8 mouse cellular contexts compared by ENCODE assay signal in genomic region chr1:180811596-180812462, GRCm38 (mm10). TPM values are rescaled to one million over a fixed set of nuclear protein-coding genes. Genes with fewer than 3 reads are reported as not detected.
DNase-seq lines count a peak whose midpoint lies in the region; ATAC-seq and TF ChIP-seq lines count a peak whose summit lies in the region.

No protein-coding gene starts in this region.

- 7% methylated on average over 27 of the region's 27 CpGs for WGBS in hindbrain, embryonic 10.5 days
- under 1% methylated on average over 27 of the region's 27 CpGs for whole genome bisulfite sequencing in liver, embryonic 13.5 days (ENCODE audit: insufficient replicate concordance)
- WGBS in small intestine, adult 2 months = under 1% methylated on average over 27 of the region's 27 CpGs

- peak overlapping the region; percentile 100 for H3K9ac ChIP-seq in liver, embryonic 13.5 days

- peak; percentile 34 for DNase-seq in adrenal gland, postnatal 10 days
- no peak for DNase-seq in adrenal gland, adult 18-20 months (ENCODE audit: low spot score in 2 of 2)
- DNase-seq in spleen, postnatal 36 days (ENCODE audit: low spot score in 2 of 2) = peak; percentile 43 to 54
- no peak for DNase-seq in spleen, postnatal 4 days (ENCODE audit: low spot score in 2 of 2)
- no peak for DNase-seq in hindbrain, embryonic 10.5 days (ENCODE audit: low spot score)
- peak; percentile 40 for DNase-seq in liver, embryonic 13.5 days
- no peak for DNase-seq in ovary, postnatal 10 days (ENCODE audit: low spot score)

- peak overlapping the region; percentile 100 for H3K27ac ChIP-seq in hindbrain, embryonic 10.5 days
- H3K27ac ChIP-seq in liver, embryonic 13.5 days = peak overlapping the region; percentile 100
- H3K27ac ChIP-seq in small intestine, adult 2 months (ENCODE audit: insufficient read depth, low read depth, low read length) = peak overlapping the region; percentile 93

- H3K27me3 ChIP-seq in hindbrain, embryonic 10.5 days (ENCODE audit: insufficient read depth, poor library complexity, severe bottlenecking) = no peaks in the 10 kb centered on the region
- H3K27me3 ChIP-seq in liver, embryonic 13.5 days = no peaks in the 10 kb centered on the region
- H3K27me3 ChIP-seq in small intestine, adult 2 months (ENCODE audit: control insufficient read depth, insufficient read depth, low read length) = no peaks in the 10 kb centered on the region

- peak; percentile 70; the same call in 1 of the 2 replicates for TF ChIP-seq CTCF in small intestine, adult 2 months (IDR thresholded peaks at IDR 0.05; ENCODE audit: extremely low read depth, insufficient read length, insufficient replicate concordance, low read depth, low read length)

- peaks cover 43% of the 10 kb centered on the region for H3K36me3 ChIP-seq in hindbrain, embryonic 10.5 days
- H3K36me3 ChIP-seq in liver, embryonic 13.5 days = peaks cover 42% of the 10 kb centered on the region
- H3K36me3 ChIP-seq in small intestine, adult 2 months (ENCODE audit: control insufficient read depth, insufficient read depth, low read length) = peaks cover 30% of the 10 kb centered on the region

- TF ChIP-seq POLR2A in small intestine, adult 2 months (IDR thresholded peaks at IDR 0.05; ENCODE audit: low read depth, low read length) = no peak

- peaks cover 54% of the 10 kb centered on the region for H3K4me1 ChIP-seq in hindbrain, embryonic 10.5 days (replicated peaks)
- H3K4me1 ChIP-seq in liver, embryonic 13.5 days (replicated peaks) = peaks cover 65% of the 10 kb centered on the region
- peaks cover 2% of the 10 kb centered on the region; the same call in 1 of the 2 replicates for H3K4me1 ChIP-seq in small intestine, adult 2 months (ENCODE audit: control insufficient read depth, insufficient read depth, insufficient read length, low read length)

- H3K4me2 ChIP-seq in liver, embryonic 13.5 days = peak overlapping the region; percentile 62

- no peaks in the 10 kb centered on the region for H3K9me3 ChIP-seq in hindbrain, embryonic 10.5 days
- H3K9me3 ChIP-seq in liver, embryonic 13.5 days (replicated peaks) = no peaks in the 10 kb centered on the region

- ATAC-seq in liver, embryonic 13.5 days (ENCODE audit: low read depth) = no peak

- peak overlapping the region; percentile 96 for H3K4me3 ChIP-seq in hindbrain, embryonic 10.5 days
- peak overlapping the region; percentile 98 for H3K4me3 ChIP-seq in liver, embryonic 13.5 days (replicated peaks)
- H3K4me3 ChIP-seq in small intestine, adult 2 months (ENCODE audit: low read depth, low read length) = peak overlapping the region; percentile 96

RNA-seq across cellular contexts. Expression of gene H3f3a, which starts 1.9 kb away (rescaled TPM):
- total RNA-seq in adrenal gland, postnatal 10 days (2021) = 100 to 1,000 TPM; 809 to 834 TPM
- 100 to 1,000 TPM; 557 to 688 TPM for total RNA-seq in adrenal gland, adult 18-20 months (2021)
- 2,706 and 3,181 TPM in 2 replicates for polyA plus RNA-seq in hindbrain, embryonic 10.5 days (2016; fragmentation: Nextera tagmentation; extraction: Ambion mirVana)
- polyA plus RNA-seq in liver, embryonic 13.5 days (2015; fragmentation: Nextera tagmentation; extraction: Ambion mirVana) = 2,174 and 2,523 TPM in 2 replicates
- 156 and 262 TPM in 2 replicates for polyA plus RNA-seq in small intestine, adult 2 months (2012; rRNA removed)

RNA-seq across cellular contexts. Expression of gene Sde2, which starts 39.1 kb away (rescaled TPM):
- total RNA-seq in adrenal gland, postnatal 10 days (2021) = 10 to 100 TPM; 21.7 to 22.6 TPM
- 10 to 100 TPM; 21.5 to 22.9 TPM for total RNA-seq in adrenal gland, adult 18-20 months (2021)
- polyA plus RNA-seq in hindbrain, embryonic 10.5 days (2016; fragmentation: Nextera tagmentation; extraction: Ambion mirVana) = 33.8 and 40.1 TPM in 2 replicates
- 25.1 and 29.7 TPM in 2 replicates for polyA plus RNA-seq in liver, embryonic 13.5 days (2015; fragmentation: Nextera tagmentation; extraction: Ambion mirVana)
- polyA plus RNA-seq in small intestine, adult 2 months (2012; rRNA removed) = 3.2 and 5.9 TPM in 2 replicates

Comparison
In these comparisons a context has a peak if more than half of its experiments do, and no peak if none do; other contexts are left out.
1. DNase-seq: peak in adrenal gland, postnatal 10 days (single experiment), spleen, postnatal 36 days (2 of 2) and liver, embryonic 13.5 days (single experiment); none in adrenal gland, adult 18-20 months (0 of 2), spleen, postnatal 4 days (0 of 2), hindbrain, embryonic 10.5 days (single experiment) and ovary, postnatal 10 days (single experiment).
2. Peak in every context shown above with its lines, with median percentiles within 50 percentile points of each other: H3K27ac ChIP-seq and H3K4me3 ChIP-seq.